Mouse (Mus musculus): ENCODE data around the gene Wasl. TPM values are rescaled to one million over a fixed set of nuclear protein-coding genes. Genes with fewer than 3 reads are reported as not detected.

Wasl gene
- polyA plus RNA-seq, 1 experiment from 2014 or later: 76.6 TPM

Other genes starting within 250 kb of the Wasl start
- gene Iqub, start 149.9 kb downstream of the Wasl start, polyA plus RNA-seq (2015; fragmentation: Nextera tagmentation; extraction: Ambion mirVana): 0.04 TPM in 1 of 2 replicates, not detected in the other
- 380 and 393 TPM in 2 replicates for gene Ndufa5, start 137.0 kb downstream of the Wasl start, polyA plus RNA-seq (2015; fragmentation: Nextera tagmentation; extraction: Ambion mirVana)
- gene Asb15, start 136.9 kb downstream of the Wasl start, polyA plus RNA-seq (2015; fragmentation: Nextera tagmentation; extraction: Ambion mirVana): not detected in 2 replicates
- gene Lmod2, start 67.2 kb downstream of the Wasl start, polyA plus RNA-seq (2015; fragmentation: Nextera tagmentation; extraction: Ambion mirVana): 0.09 TPM in 1 of 2 replicates, not detected in the other
- not detected in 2 replicates for gene Hyal6, start 68.2 kb upstream of the Wasl start, polyA plus RNA-seq (2015; fragmentation: Nextera tagmentation; extraction: Ambion mirVana)
- not detected in 2 replicates for gene Hyal4, start 83.3 kb upstream of the Wasl start, polyA plus RNA-seq (2015; fragmentation: Nextera tagmentation; extraction: Ambion mirVana)
- not detected in 2 replicates for gene Spam1, start 126.2 kb upstream of the Wasl start, polyA plus RNA-seq (2015; fragmentation: Nextera tagmentation; extraction: Ambion mirVana)
- gene Hyal5, start 193.0 kb upstream of the Wasl start, polyA plus RNA-seq (2015; fragmentation: Nextera tagmentation; extraction: Ambion mirVana): 17.8 and 36.7 TPM in 2 replicates